Mouse (Mus musculus): Measurements from ENCODE around the gene Fkbp4.

GRCm38 (mm10) chr6:128425046-128425445 lies 13.4 kb downstream of the Fkbp4 start:
- TF ChIP-seq POLR2A (IDR thresholded peaks at IDR 0.05; ENCODE audit: control insufficient read depth, extremely low read depth, insufficient read depth, low read length, poor library complexity) (no peak), CTCF (IDR thresholded peaks at IDR 0.05; ENCODE audit: borderline replicate concordance, control insufficient read depth, extremely low read depth, insufficient read depth, low read length, poor library complexity) (no peak)

Measured in thymus, adult 2 months (tissue).